Comparison of ENCODE assay signal across 10 mouse cellular contexts in the genomic region with DNA sequence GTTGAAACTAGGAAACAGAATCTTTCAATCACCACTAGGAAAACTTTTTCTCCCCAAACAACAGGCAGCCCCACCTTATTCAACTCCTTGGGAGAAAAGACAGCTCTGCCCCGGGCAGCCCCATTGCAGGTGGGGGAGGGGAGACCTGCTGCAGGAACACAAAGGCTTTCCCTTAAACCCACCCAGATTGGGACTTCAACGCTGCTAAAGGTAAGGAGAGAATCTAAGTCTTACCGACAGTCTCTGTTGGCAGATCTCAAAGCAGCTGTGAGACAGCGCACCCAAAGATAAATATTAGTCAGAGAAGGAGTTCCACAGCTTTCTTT. TPM values are rescaled to one million over a fixed set of nuclear protein-coding genes. Genes with fewer than 3 reads are reported as not detected.
DNase-seq lines count a peak whose midpoint lies in the region; ATAC-seq lines count a peak whose summit lies in the region.
"Had no signal": no experiment of that assay in that cellular context is flagged by ENCODE, and none has a peak within 500 bp of the region (broad histone marks: within the 10 kb centered on the region; RNA-seq: fewer than 3 reads in every experiment).

No protein-coding gene starts in this region.

- H3K9ac ChIP-seq in lung, embryonic 15.5 days: no peak overlapping the region
- peak overlapping the region; percentile 51 for H3K9ac ChIP-seq in embryonic facial prominence, embryonic 11.5 days (replicated peaks; ENCODE audit: low read length)
- peak overlapping the region; percentile 41 for H3K9ac ChIP-seq in hindbrain, embryonic 14.5 days

- ATAC-seq in lung, embryonic 15.5 days (ENCODE audit: borderline replicate concordance, extremely low read depth, low FRiP score, low TSS enrichment): peak; percentile 49; the same call in 1 of the 2 replicates
- peak; percentile 85 for ATAC-seq in embryonic facial prominence, embryonic 11.5 days (replicated peaks; ENCODE audit: insufficient number of reproducible peaks, low FRiP score, low TSS enrichment, low read depth)
- peak; percentile 92 for ATAC-seq in hindbrain, embryonic 14.5 days (ENCODE audit: low FRiP score)

- H3K4me2 ChIP-seq in lung, embryonic 15.5 days: peak overlapping the region; percentile 45
- peak overlapping the region; percentile 30; the same call in 1 of the 2 replicates for H3K4me2 ChIP-seq in embryonic facial prominence, embryonic 11.5 days (ENCODE audit: low read depth, low read length)
- peak overlapping the region; percentile 39 for H3K4me2 ChIP-seq in hindbrain, embryonic 14.5 days (replicated peaks)

- no peaks in the 10 kb centered on the region for H3K27me3 ChIP-seq in lung, embryonic 15.5 days
- no peaks in the 10 kb centered on the region for H3K27me3 ChIP-seq in embryonic facial prominence, embryonic 11.5 days (ENCODE audit: control insufficient read depth, insufficient read depth, low read length)
- H3K27me3 ChIP-seq in hindbrain, embryonic 14.5 days (ENCODE audit: control insufficient read depth, insufficient read depth, low read length): no peaks in the 10 kb centered on the region

- H3K9me3 ChIP-seq in lung, embryonic 15.5 days: no peaks in the 10 kb centered on the region
- H3K9me3 ChIP-seq in embryonic facial prominence, embryonic 11.5 days (replicated peaks; ENCODE audit: control insufficient read depth, low read length): no peaks in the 10 kb centered on the region
- no peaks in the 10 kb centered on the region for H3K9me3 ChIP-seq in hindbrain, embryonic 14.5 days (ENCODE audit: control insufficient read depth, low read length)

- H3K36me3 ChIP-seq in lung, embryonic 15.5 days: no peaks in the 10 kb centered on the region
- H3K36me3 ChIP-seq in embryonic facial prominence, embryonic 11.5 days (replicated peaks; ENCODE audit: control insufficient read depth, insufficient read depth, low read depth, low read length): no peaks in the 10 kb centered on the region
- H3K36me3 ChIP-seq in hindbrain, embryonic 14.5 days (replicated peaks; ENCODE audit: control insufficient read depth, insufficient read depth): no peaks in the 10 kb centered on the region

- DNase-seq in lung, postnatal 25 days (ENCODE audit: low spot score): no peak
- peak; percentile 79 for DNase-seq in embryonic facial prominence, embryonic 11.5 days (ENCODE audit: low spot score)
- DNase-seq in hindbrain, embryonic 14.5 days (ENCODE audit: low spot score): no peak
- DNase-seq in neural tube, embryonic 10.5 days (ENCODE audit: extremely low spot score, low spot score): peak; percentile 73
- DNase-seq in retina, postnatal 1 day: no peak
- DNase-seq in spleen, postnatal 10 days (ENCODE audit: low spot score in 2 of 2): no peak
- no peak for DNase-seq in layer of hippocampus, adult 18-20 months (ENCODE audit: low spot score in 2 of 2)

- 10% methylated on average over 4 of the region's 4 CpGs for WGBS in lung, embryonic 15.5 days
- 13% methylated on average over 4 of the region's 4 CpGs for WGBS in embryonic facial prominence, embryonic 11.5 days
- whole genome bisulfite sequencing in hindbrain, embryonic 14.5 days: 10% methylated on average over 4 of the region's 4 CpGs

- H3K4me3 ChIP-seq in lung, embryonic 15.5 days: peak overlapping the region; percentile 21; the same call in 1 of the 2 replicates
- no peak overlapping the region for H3K4me3 ChIP-seq in embryonic facial prominence, embryonic 11.5 days (ENCODE audit: low read depth, low read length)
- H3K4me3 ChIP-seq in hindbrain, embryonic 14.5 days (replicated peaks; ENCODE audit: low read length): peak overlapping the region; percentile 12; the same call in 1 of the 2 replicates

- no peak overlapping the region for H3K27ac ChIP-seq in lung, embryonic 15.5 days
- H3K27ac ChIP-seq in embryonic facial prominence, embryonic 11.5 days (replicated peaks; ENCODE audit: low read depth, low read length): no peak overlapping the region
- H3K27ac ChIP-seq in hindbrain, embryonic 14.5 days: peak overlapping the region; percentile 72

- H3K4me1 ChIP-seq in lung, embryonic 15.5 days: 0 out of 2 replicates have a peak, but pooled peaks cover 4% of the 10 kb centered on the region
- no peaks in the 10 kb centered on the region for H3K4me1 ChIP-seq in embryonic facial prominence, embryonic 11.5 days (ENCODE audit: control insufficient read depth, insufficient read depth, low read length)
- no peaks in the 10 kb centered on the region for H3K4me1 ChIP-seq in hindbrain, embryonic 14.5 days (replicated peaks; ENCODE audit: control insufficient read depth, insufficient read depth, low read length)

RNA-seq across cellular contexts. Expression of gene Gm26661, which starts 41.7 kb away (rescaled TPM):
- not detected in 2 replicates for polyA plus RNA-seq in lung, embryonic 15.5 days (2015; fragmentation: Nextera tagmentation; extraction: Ambion mirVana)
- polyA plus RNA-seq in embryonic facial prominence, embryonic 11.5 days (2014; fragmentation: Nextera tagmentation; extraction: Ambion mirVana): not detected in 2 replicates
- polyA plus RNA-seq in hindbrain, embryonic 14.5 days (2014; fragmentation: Nextera tagmentation; extraction: Ambion mirVana): not detected in 2 replicates
- not detected for total RNA-seq in layer of hippocampus, adult 18-20 months (2021)
- total RNA-seq: adrenal gland, postnatal 36 days had no signal
- polyA plus RNA-seq: large intestine, adult 2 months had no signal

Comparison
In these comparisons a context has a peak if more than half of its experiments do, and no peak if none do; other contexts are left out.
1. DNase-seq: peak in embryonic facial prominence, embryonic 11.5 days (single experiment) and neural tube, embryonic 10.5 days (single experiment); none in lung, postnatal 25 days (single experiment), hindbrain, embryonic 14.5 days (single experiment), retina, postnatal 1 day (single experiment), spleen, postnatal 10 days (0 of 2) and layer of hippocampus, adult 18-20 months (0 of 2).
2. Peak in every context shown above with its lines, with median percentiles within 50 percentile points of each other: ATAC-seq and H3K4me2 ChIP-seq.